Mouse (Mus musculus): ENCODE results near the gene Trim25.

DNA sequence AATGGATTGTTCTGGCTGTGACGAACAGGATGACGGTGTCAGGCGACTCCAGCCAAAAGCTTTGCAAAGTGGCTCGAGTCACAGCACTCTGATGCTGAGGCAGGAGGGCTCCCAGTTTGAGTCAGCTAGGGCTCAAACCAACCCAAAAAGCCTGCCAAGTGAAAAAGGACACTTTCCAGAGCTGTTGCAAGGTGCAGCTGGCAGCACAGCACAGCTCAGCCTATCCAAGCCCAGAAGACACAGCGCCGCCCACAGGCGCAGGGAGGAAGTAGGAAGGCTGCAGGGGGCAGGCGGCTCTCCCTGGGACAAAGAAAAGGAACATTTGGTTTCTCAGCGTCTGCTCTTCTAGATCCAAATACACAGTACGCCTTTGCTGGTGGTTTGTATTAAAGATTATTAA is 12.6 kb upstream of the Trim25 start:
- no peak for TF ChIP-seq EP300 (IDR thresholded peaks at IDR 0.05)
- 0 out of 2 replicates have a peak, but pooled peaks have one; percentile 4 for TF ChIP-seq CTCF (IDR thresholded peaks at IDR 0.05)

All from lung, postnatal 0 days (tissue).